Mouse (Mus musculus): ENCODE measurements around the gene Erap1. TPM values are rescaled to one million over a fixed set of nuclear protein-coding genes. Genes with fewer than 3 reads are reported as not detected.
A peak's percentile ranks its signal among the peaks of the same experiment; 100 is the strongest.
"Not testable (repeated sequence)": the region's sequence is repeated elsewhere in the genome, so short reads cannot be mapped to it uniquely, and the experiment has no call there.

The Erap1 gene
- polyA plus RNA-seq, 1 experiment from 2014 or later: 17.0 TPM

- Histone ChIP-seq H3K4me1 (replicated peaks; ENCODE audit: control insufficient read depth, insufficient read depth, low read length) (no peaks in the 10 kb centered on the region), H3K36me3 (ENCODE audit: control insufficient read depth, insufficient read depth, low read length) (no peaks in the 10 kb centered on the region), H3K9ac (ENCODE audit: low read depth, low read length) (peak overlapping the region; percentile 89), H3K4me3 (ENCODE audit: low read depth, low read length) (peak overlapping the region; percentile 73), H3K27ac (ENCODE audit: low read depth, low read length) (peak overlapping the region; percentile 83), H3K4me2 (peak overlapping the region; percentile 73), H3K27me3 (replicated peaks; ENCODE audit: control insufficient read depth, insufficient read depth, low read length) (no peaks in the 10 kb centered on the region), H3K9me3 (ENCODE audit: control insufficient read depth, low read length) (no peaks in the 10 kb centered on the region)
- DNase-seq (ENCODE audit: low spot score) (peak; percentile 80), ATAC-seq (replicated peaks; ENCODE audit: low FRiP score) (peak; percentile 82)
- WGBS: 0% methylated on average over 41 of the region's 49 CpGs
Observed at GRCm38 (mm10) chr13:74639712-74640522, 549 bp downstream of the Erap1 start.

DNA sequence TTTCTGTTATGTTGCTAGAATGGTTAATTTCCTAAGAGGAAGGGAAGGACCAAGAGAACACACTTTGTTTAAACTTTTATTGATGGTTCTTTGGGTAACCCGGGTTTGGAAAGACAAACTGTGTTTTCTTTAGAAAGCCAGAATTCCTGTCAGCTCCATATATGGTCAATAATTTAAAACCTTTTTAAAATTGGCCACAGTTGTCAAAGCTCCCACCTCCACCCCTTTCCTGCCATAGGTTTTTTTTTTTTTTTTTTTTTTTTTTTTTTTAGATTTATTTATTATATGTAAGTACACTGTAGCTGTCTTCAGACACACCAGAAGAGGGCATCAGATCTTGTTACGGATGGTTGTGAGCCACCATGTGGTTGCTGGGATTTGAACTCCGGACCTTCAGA is 1.2 kb downstream of the Erap1 start:
- not testable (repeated sequence) for H3K27me3 ChIP-seq (replicated peaks; ENCODE audit: control insufficient read depth, insufficient read depth, low read length); DNase-seq (ENCODE audit: low spot score); ATAC-seq (replicated peaks; ENCODE audit: low FRiP score); H3K9ac ChIP-seq (ENCODE audit: low read depth, low read length); H3K36me3 ChIP-seq (ENCODE audit: control insufficient read depth, insufficient read depth, low read length); H3K4me1 ChIP-seq (replicated peaks; ENCODE audit: control insufficient read depth, insufficient read depth, low read length); H3K27ac ChIP-seq (ENCODE audit: low read depth, low read length); H3K9me3 ChIP-seq (ENCODE audit: control insufficient read depth, low read length)
- Histone ChIP-seq H3K4me3 (ENCODE audit: low read depth, low read length) (peak overlapping the region; percentile 73), H3K4me2 (peak overlapping the region; percentile 73)
- 46% methylated on average over 3 of the region's 3 CpGs for WGBS

DNA sequence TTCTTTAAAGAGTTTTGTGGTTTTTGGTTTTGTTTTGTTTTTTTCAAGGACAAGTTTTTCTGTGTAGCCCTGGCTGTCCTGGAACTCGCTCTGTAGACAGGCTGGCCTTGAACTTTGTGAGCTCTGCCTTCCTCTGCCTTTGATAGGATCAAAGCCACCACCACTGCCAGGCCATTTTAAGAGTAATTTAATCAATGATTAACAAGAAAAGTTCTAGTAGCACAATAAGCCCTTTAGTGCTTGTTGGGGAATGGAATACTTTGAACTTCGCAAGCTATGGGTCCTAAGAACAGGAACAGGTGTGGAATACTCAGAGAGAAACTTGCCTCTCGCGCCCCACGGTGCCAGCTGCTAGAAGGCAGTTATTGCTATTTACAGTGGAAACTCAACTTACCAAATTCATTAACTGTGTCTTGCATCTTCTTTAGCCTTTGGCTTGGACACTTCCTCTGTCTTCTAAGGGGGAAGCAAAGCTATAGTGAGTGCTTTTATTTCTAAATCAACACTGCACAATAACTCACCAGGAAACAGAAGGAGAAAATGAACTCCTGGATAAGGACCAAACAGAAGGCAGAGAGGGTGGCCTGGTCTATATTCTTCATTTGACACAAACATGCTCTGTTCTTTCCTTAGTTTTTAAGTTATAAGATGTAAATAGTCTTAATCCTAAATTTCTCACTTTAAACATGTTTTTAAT is 56.3 kb downstream of the Erap1 start:
- H3K9me3 ChIP-seq (ENCODE audit: control insufficient read depth, low read length): no peaks in the 10 kb centered on the region
- H3K4me1 ChIP-seq (replicated peaks; ENCODE audit: control insufficient read depth, insufficient read depth, low read length): no peaks in the 10 kb centered on the region
- WGBS: 82% methylated on average over 5 of the region's 5 CpGs
- peaks cover 2% of the 10 kb centered on the region; the same call in 1 of the 2 replicates for H3K36me3 ChIP-seq (ENCODE audit: control insufficient read depth, insufficient read depth, low read length)
- H3K4me2 ChIP-seq: no peak overlapping the region
- H3K9ac ChIP-seq (ENCODE audit: low read depth, low read length): no peak overlapping the region
- H3K4me3 ChIP-seq (ENCODE audit: low read depth, low read length): no peak overlapping the region
- no peaks in the 10 kb centered on the region for H3K27me3 ChIP-seq (replicated peaks; ENCODE audit: control insufficient read depth, insufficient read depth, low read length)
- DNase-seq (ENCODE audit: low spot score) (no peak), ATAC-seq (replicated peaks; ENCODE audit: low FRiP score) (no peak)
- H3K27ac ChIP-seq (ENCODE audit: low read depth, low read length): no peak overlapping the region

DNA sequence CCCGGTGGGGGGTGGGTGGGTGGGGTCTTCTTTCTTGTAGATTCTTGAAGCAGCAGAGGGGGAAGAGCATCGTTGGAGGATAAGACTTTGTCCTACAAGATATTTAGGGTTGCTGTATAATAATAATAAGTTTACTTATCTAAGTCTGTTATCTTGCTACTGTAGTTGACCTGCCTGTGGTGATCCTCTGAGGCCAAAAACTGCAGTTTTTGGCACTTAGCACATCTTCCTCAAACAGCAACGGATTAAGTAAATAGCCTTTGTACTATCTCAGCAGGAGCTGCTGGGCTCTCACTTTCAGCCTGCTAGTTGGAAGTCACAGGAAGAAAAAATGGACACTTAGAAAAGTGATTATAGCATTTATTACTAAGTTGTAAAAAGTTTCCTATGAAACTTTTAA is 56.9 kb downstream of the Erap1 start:
- DNase-seq (ENCODE audit: low spot score) (no peak), ATAC-seq (replicated peaks; ENCODE audit: low FRiP score) (no peak)
- Histone ChIP-seq H3K9ac (ENCODE audit: low read depth, low read length) (no peak overlapping the region), H3K27ac (ENCODE audit: low read depth, low read length) (no peak overlapping the region), H3K9me3 (ENCODE audit: control insufficient read depth, low read length) (no peaks in the 10 kb centered on the region), H3K4me1 (replicated peaks; ENCODE audit: control insufficient read depth, insufficient read depth, low read length) (no peaks in the 10 kb centered on the region), H3K4me3 (ENCODE audit: low read depth, low read length) (no peak overlapping the region), H3K4me2 (no peak overlapping the region), H3K36me3 (ENCODE audit: control insufficient read depth, insufficient read depth, low read length) (peaks cover 2% of the 10 kb centered on the region; the same call in 1 of the 2 replicates), H3K27me3 (replicated peaks; ENCODE audit: control insufficient read depth, insufficient read depth, low read length) (no peaks in the 10 kb centered on the region)
- WGBS: 75% methylated on average over 3 of the region's 3 CpGs

DNA sequence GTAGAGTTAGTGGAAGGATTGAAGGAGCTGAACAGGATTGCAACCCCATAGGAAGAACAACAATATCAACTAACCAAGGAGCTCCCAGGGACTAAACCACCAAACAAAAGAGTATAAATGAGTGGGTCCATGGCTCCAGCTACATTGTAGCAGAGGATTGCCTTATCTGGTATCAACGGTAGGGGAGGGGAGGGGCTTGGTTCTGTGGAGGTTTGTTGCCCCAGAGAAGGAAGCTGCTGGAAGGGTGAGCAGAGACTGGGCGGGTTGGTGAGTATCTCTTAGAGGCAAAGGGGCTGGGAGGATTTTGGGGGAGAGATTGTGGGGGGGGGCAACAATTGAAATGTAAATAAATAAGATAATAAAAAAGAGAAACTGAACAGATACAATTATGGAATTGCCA is 79.6 kb downstream of the Erap1 start:
- H3K4me3 ChIP-seq (ENCODE audit: low read depth, low read length): no peak overlapping the region
- no peaks in the 10 kb centered on the region for H3K4me1 ChIP-seq (replicated peaks; ENCODE audit: control insufficient read depth, insufficient read depth, low read length)
- no peak for DNase-seq (ENCODE audit: low spot score)
- 61% methylated on average over 2 of the region's 2 CpGs for WGBS
- peak; percentile 76; the same call in 1 of the 2 replicates for ATAC-seq (replicated peaks; ENCODE audit: low FRiP score)
- no peak overlapping the region for H3K27ac ChIP-seq (ENCODE audit: low read depth, low read length)
- H3K27me3 ChIP-seq (replicated peaks; ENCODE audit: control insufficient read depth, insufficient read depth, low read length): no peaks in the 10 kb centered on the region
- H3K9ac ChIP-seq (ENCODE audit: low read depth, low read length): no peak overlapping the region
- H3K4me2 ChIP-seq: no peak overlapping the region
- H3K36me3 ChIP-seq (ENCODE audit: control insufficient read depth, insufficient read depth, low read length): no peaks in the 10 kb centered on the region; the same call in 1 of the 2 replicates
- H3K9me3 ChIP-seq (ENCODE audit: control insufficient read depth, low read length): no peaks in the 10 kb centered on the region

DNA sequence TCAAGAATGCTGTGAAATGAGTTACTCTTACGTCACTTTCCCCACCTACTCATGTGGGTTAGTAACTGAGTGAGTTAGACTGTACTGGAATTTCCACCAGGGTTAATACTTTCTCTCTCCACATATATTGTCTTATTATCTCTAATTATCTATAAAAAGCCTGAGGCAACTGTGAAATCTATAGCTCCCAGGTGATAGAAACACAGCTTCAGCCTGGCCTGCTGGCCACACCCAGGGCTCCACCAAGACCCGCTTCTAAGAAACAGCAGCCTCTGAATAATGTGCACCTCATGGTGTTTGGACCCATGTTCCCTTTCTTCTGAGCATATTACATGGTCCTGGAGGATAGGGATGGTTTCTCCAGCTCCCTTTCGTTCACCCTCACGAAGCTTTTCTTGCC is 94.4 kb downstream of the Erap1 start:
- Histone ChIP-seq H3K4me2 (peak overlapping the region; percentile 38), H3K4me3 (ENCODE audit: low read depth, low read length) (no peak overlapping the region), H3K9me3 (ENCODE audit: control insufficient read depth, low read length) (no peaks in the 10 kb centered on the region), H3K27me3 (replicated peaks; ENCODE audit: control insufficient read depth, insufficient read depth, low read length) (no peaks in the 10 kb centered on the region), H3K36me3 (ENCODE audit: control insufficient read depth, insufficient read depth, low read length) (peaks cover 9% of the 10 kb centered on the region; the same call in 1 of the 2 replicates), H3K4me1 (replicated peaks; ENCODE audit: control insufficient read depth, insufficient read depth, low read length) (peaks cover 5% of the 10 kb centered on the region), H3K9ac (ENCODE audit: low read depth, low read length) (no peak overlapping the region), H3K27ac (ENCODE audit: low read depth, low read length) (peak overlapping the region; percentile 84)
- no peak for DNase-seq (ENCODE audit: low spot score)
- WGBS: 83% methylated on average over 4 of the region's 4 CpGs
- peak; percentile 80 for ATAC-seq (replicated peaks; ENCODE audit: low FRiP score)

DNA sequence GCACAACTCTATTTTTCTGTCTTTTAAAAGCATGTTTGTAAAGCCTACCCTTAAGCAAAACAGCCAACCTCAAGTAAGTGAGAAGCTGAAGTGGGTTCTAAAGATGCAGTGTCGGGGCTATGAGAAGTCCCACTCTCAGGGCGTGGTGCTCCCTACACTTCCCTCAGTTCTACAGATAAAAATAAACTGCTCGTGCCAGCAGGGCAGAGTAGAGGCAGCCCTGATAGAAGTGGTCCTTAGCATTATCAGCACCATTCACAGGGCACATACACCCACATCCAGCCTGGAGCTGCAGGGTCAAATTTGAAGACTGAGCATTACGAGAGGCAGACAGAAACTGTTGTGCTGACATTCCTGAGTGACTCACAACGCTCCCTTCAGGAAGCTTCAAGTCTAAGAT is 96.5 kb downstream of the Erap1 start:
- Histone ChIP-seq H3K4me2 (peak overlapping the region; percentile 48), H3K9me3 (ENCODE audit: control insufficient read depth, low read length) (no peaks in the 10 kb centered on the region), H3K4me3 (ENCODE audit: low read depth, low read length) (no peak overlapping the region), H3K27ac (ENCODE audit: low read depth, low read length) (peak overlapping the region; percentile 76), H3K36me3 (ENCODE audit: control insufficient read depth, insufficient read depth, low read length) (peaks cover 4% of the 10 kb centered on the region; the same call in 1 of the 2 replicates), H3K4me1 (replicated peaks; ENCODE audit: control insufficient read depth, insufficient read depth, low read length) (peaks cover 5% of the 10 kb centered on the region), H3K9ac (ENCODE audit: low read depth, low read length) (no peak overlapping the region), H3K27me3 (replicated peaks; ENCODE audit: control insufficient read depth, insufficient read depth, low read length) (no peaks in the 10 kb centered on the region)
- peak; percentile 97 for ATAC-seq (replicated peaks; ENCODE audit: low FRiP score)
- 49% methylated on average over 5 of the region's 5 CpGs for WGBS
- no peak for DNase-seq (ENCODE audit: low spot score)

DNA sequence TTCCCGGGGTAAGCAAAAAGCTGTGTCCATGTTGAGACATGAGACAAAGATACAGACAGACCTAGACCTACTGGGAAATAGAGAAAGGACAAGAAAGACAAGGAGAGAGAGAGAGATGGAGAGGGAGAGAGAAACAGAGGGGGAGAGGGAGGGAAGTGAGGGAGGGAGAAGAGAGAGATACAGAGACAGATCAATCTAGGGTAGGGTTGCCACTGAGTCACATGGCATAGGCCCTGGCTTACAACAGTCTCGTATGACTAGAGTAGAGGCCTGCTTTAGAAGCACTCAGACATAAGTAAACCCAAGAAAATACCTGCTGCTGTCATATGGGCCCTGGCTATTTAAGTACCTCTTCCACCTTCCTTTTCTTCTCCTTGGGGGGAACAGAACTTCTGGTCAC is 97.0 kb downstream of the Erap1 start:
- Histone ChIP-seq H3K27ac (ENCODE audit: low read depth, low read length) (peak overlapping the region; percentile 76), H3K4me3 (ENCODE audit: low read depth, low read length) (no peak overlapping the region), H3K27me3 (replicated peaks; ENCODE audit: control insufficient read depth, insufficient read depth, low read length) (no peaks in the 10 kb centered on the region), H3K4me1 (replicated peaks; ENCODE audit: control insufficient read depth, insufficient read depth, low read length) (peaks cover 5% of the 10 kb centered on the region), H3K9ac (ENCODE audit: low read depth, low read length) (no peak overlapping the region), H3K4me2 (peak overlapping the region; percentile 48), H3K36me3 (ENCODE audit: control insufficient read depth, insufficient read depth, low read length) (peaks cover 4% of the 10 kb centered on the region; the same call in 1 of the 2 replicates), H3K9me3 (ENCODE audit: control insufficient read depth, low read length) (no peaks in the 10 kb centered on the region)
- WGBS: 67% methylated on average over 2 of the region's 2 CpGs
- peak; percentile 44; the same call in 1 of the 2 replicates for ATAC-seq (replicated peaks; ENCODE audit: low FRiP score)
- DNase-seq (ENCODE audit: low spot score): no peak
